Mouse (Mus musculus): Measurements from ENCODE around the gene Pank2. TPM values are rescaled to one million over a fixed set of nuclear protein-coding genes. Genes with fewer than 3 reads are reported as not detected.

Gene Pank2
- total and polyA plus RNA-seq, 2 experiments from 2014 or later, result 26.5 to 35.2 TPM

GRCm38 (mm10) chr2:131344449-131344848, 82.2 kb downstream of the Pank2 start:
- peak; percentile 10 for DNase-seq (ENCODE audit: low spot score)
- Histone ChIP-seq H3K9me3 (ENCODE audit: low read length) (no peaks in the 10 kb centered on the region), H3K4me1 (ENCODE audit: insufficient read depth, low read length) (no peaks in the 10 kb centered on the region), H3K36me3 (ENCODE audit: insufficient read depth, low read length) (no peaks in the 10 kb centered on the region), H3K4me3 (ENCODE audit: low read length) (no peak overlapping the region), H3K4me2 (ENCODE audit: low read depth, low read length) (no peak overlapping the region), H3K9ac (replicated peaks; ENCODE audit: low read length) (no peak overlapping the region), H3K27ac (no peak overlapping the region), H3K27me3 (ENCODE audit: insufficient read depth, low read length) (no peaks in the 10 kb centered on the region)
- ATAC-seq, result no peak
- 59% methylated on average over 3 of the region's 3 CpGs for WGBS
- no peak for TF ChIP-seq CTCF (IDR thresholded peaks at IDR 0.05; ENCODE audit: low read depth)

- Histone ChIP-seq H3K27ac (no peak overlapping the region), H3K9ac (replicated peaks; ENCODE audit: low read length) (no peak overlapping the region), H3K36me3 (ENCODE audit: insufficient read depth, low read length) (no peaks in the 10 kb centered on the region), H3K4me1 (ENCODE audit: insufficient read depth, low read length) (no peaks in the 10 kb centered on the region), H3K4me2 (ENCODE audit: low read depth, low read length) (no peak overlapping the region), H3K27me3 (ENCODE audit: insufficient read depth, low read length) (no peaks in the 10 kb centered on the region), H3K9me3 (ENCODE audit: low read length) (no peaks in the 10 kb centered on the region), H3K4me3 (ENCODE audit: low read length) (no peak overlapping the region)
- 45% methylated on average over 3 of the region's 3 CpGs for WGBS
- DNase-seq (ENCODE audit: low spot score) (no peak), ATAC-seq (no peak)
- no peak for TF ChIP-seq CTCF (IDR thresholded peaks at IDR 0.05; ENCODE audit: low read depth)
Measured at GRCm38 (mm10) chr2:131345556-131345955, 83.3 kb downstream of the Pank2 start.

Small RNA genes within 50 kb of the gene (microRNA-seq; reads per million reads assigned to microRNA genes)
- 28.4 to 34.3 reads per million in 2 experiments for gene Mir103-2

Other genes starting within 250 kb of the Pank2 start
- 72.6 and 83.3 TPM in 2 replicates for gene Gfra4, start 219.4 kb upstream of the Pank2 start, total RNA-seq (2014; rRNA removed)
- gene Gfra4, start 219.4 kb upstream of the Pank2 start, polyA plus RNA-seq (2015; fragmentation: Nextera tagmentation; extraction: Ambion mirVana), result 52.0 and 57.1 TPM in 2 replicates
- gene Adam33, start 198.7 kb upstream of the Pank2 start, total RNA-seq (2014; rRNA removed), result 0.72 and 1.9 TPM in 2 replicates
- 1.5 and 1.8 TPM in 2 replicates for gene Adam33, start 198.7 kb upstream of the Pank2 start, polyA plus RNA-seq (2015; fragmentation: Nextera tagmentation; extraction: Ambion mirVana)
- 0.75 and 0.99 TPM in 2 replicates for gene Siglec1, start 175.7 kb upstream of the Pank2 start, total RNA-seq (2014; rRNA removed)
- gene Siglec1, start 175.7 kb upstream of the Pank2 start, polyA plus RNA-seq (2015; fragmentation: Nextera tagmentation; extraction: Ambion mirVana), result 0.19 and 0.28 TPM in 2 replicates
- gene Hspa12b, start 135.2 kb upstream of the Pank2 start, total RNA-seq (2014; rRNA removed), result 7.2 and 11.2 TPM in 2 replicates
- 3.3 and 3.7 TPM in 2 replicates for gene Hspa12b, start 135.2 kb upstream of the Pank2 start, polyA plus RNA-seq (2015; fragmentation: Nextera tagmentation; extraction: Ambion mirVana)
- not detected in 2 replicates for gene Gm11037, start 129.0 kb upstream of the Pank2 start, total RNA-seq (2014; rRNA removed)
- not detected in 2 replicates for gene Gm11037, start 129.0 kb upstream of the Pank2 start, polyA plus RNA-seq (2015; fragmentation: Nextera tagmentation; extraction: Ambion mirVana)
- 155 and 157 TPM in 2 replicates for gene 1700037H04Rik, start 102.4 kb upstream of the Pank2 start, total RNA-seq (2014; rRNA removed)
- gene 1700037H04Rik, start 102.4 kb upstream of the Pank2 start, polyA plus RNA-seq (2015; fragmentation: Nextera tagmentation; extraction: Ambion mirVana), result 76.0 and 79.3 TPM in 2 replicates
- gene Cenpb, start 82.4 kb upstream of the Pank2 start, total RNA-seq (2014; rRNA removed), result 106 and 112 TPM in 2 replicates
- 12.8 and 14.4 TPM in 2 replicates for gene Cenpb, start 82.4 kb upstream of the Pank2 start, polyA plus RNA-seq (2015; fragmentation: Nextera tagmentation; extraction: Ambion mirVana)
- gene Cdc25b, start 75.5 kb upstream of the Pank2 start, total RNA-seq (2014; rRNA removed), result 18.2 TPM in 2 replicates
- gene Cdc25b, start 75.5 kb upstream of the Pank2 start, polyA plus RNA-seq (2015; fragmentation: Nextera tagmentation; extraction: Ambion mirVana), result 22.2 and 24.0 TPM in 2 replicates
- 15.5 and 17.3 TPM in 2 replicates for gene Spef1, start 75.2 kb upstream of the Pank2 start, total RNA-seq (2014; rRNA removed)
- 7.8 and 8.9 TPM in 2 replicates for gene Spef1, start 75.2 kb upstream of the Pank2 start, polyA plus RNA-seq (2015; fragmentation: Nextera tagmentation; extraction: Ambion mirVana)
- gene Ap5s1, start 55.4 kb upstream of the Pank2 start, total RNA-seq (2014; rRNA removed), result 63.0 and 67.6 TPM in 2 replicates
- gene Ap5s1, start 55.4 kb upstream of the Pank2 start, polyA plus RNA-seq (2015; fragmentation: Nextera tagmentation; extraction: Ambion mirVana), result 37.1 and 37.5 TPM in 2 replicates
- gene Mavs, start 28.4 kb upstream of the Pank2 start, total RNA-seq (2014; rRNA removed), result 11.3 and 17.4 TPM in 2 replicates
- gene Mavs, start 28.4 kb upstream of the Pank2 start, polyA plus RNA-seq (2015; fragmentation: Nextera tagmentation; extraction: Ambion mirVana), result 6.1 and 6.7 TPM in 2 replicates
- 15.5 and 21.8 TPM in 2 replicates for gene Rnf24, start 90.4 kb downstream of the Pank2 start, total RNA-seq (2014; rRNA removed)
- gene Rnf24, start 90.4 kb downstream of the Pank2 start, polyA plus RNA-seq (2015; fragmentation: Nextera tagmentation; extraction: Ambion mirVana), result 8.2 and 10.1 TPM in 2 replicates
- gene Smox, start 229.0 kb downstream of the Pank2 start, total RNA-seq (2014; rRNA removed), result 214 and 230 TPM in 2 replicates
- 94.2 and 103 TPM in 2 replicates for gene Smox, start 229.0 kb downstream of the Pank2 start, polyA plus RNA-seq (2015; fragmentation: Nextera tagmentation; extraction: Ambion mirVana)

Measured in hindbrain, postnatal 0 days (tissue).